ENCODE assay signal across 9 mouse cellular contexts in the genomic region with DNA sequence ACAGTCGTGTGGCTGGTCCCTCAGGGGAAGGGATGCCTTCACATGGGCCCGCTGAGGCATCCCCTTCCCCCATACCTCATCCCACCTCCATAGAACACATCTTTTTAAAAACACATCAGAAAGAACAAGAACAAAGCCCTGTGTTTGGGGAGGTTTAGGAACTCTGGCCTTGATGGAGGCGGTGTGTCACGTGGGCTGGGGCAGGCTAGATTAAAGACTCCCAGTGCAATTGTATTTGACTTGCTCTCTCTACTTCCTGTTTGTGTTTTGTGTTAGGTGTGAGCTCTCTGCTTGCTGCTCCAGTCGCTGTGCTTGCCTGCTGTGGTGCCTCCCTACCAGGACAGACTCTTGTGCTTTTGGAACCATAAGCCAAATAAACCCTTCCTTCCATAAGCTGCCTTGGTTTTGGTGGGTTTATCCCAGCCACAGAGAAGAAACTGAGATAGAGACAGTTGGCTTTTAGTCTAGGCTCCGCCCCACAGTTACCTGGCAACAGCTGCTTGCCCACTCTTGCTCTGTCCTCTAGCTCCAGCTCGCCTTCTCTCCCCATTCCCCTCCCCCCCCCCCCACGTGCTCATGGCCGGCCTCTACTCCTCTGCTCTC. TPM values are rescaled to one million over a fixed set of nuclear protein-coding genes. Genes with fewer than 3 reads are reported as not detected.
DNase-seq lines count a peak whose midpoint lies in the region; ATAC-seq lines count a peak whose summit lies in the region.
"Had no signal": no experiment of that assay in that cellular context is flagged by ENCODE, and none has a peak within 500 bp of the region (broad histone marks: within the 10 kb centered on the region; RNA-seq: fewer than 3 reads in every experiment).

No protein-coding gene starts in this region.

- peak overlapping the region; percentile 52; the same call in 1 of the 2 replicates for H3K9ac ChIP-seq in heart, embryonic 13.5 days
- no peak overlapping the region for H3K9ac ChIP-seq in hindbrain, embryonic 16.5 days (ENCODE audit: low read depth, low read length)

- no peaks in the 10 kb centered on the region for H3K9me3 ChIP-seq in heart, embryonic 13.5 days
- no peaks in the 10 kb centered on the region for H3K9me3 ChIP-seq in hindbrain, embryonic 16.5 days (ENCODE audit: control insufficient read depth, low read length)

- H3K4me1 ChIP-seq in heart, embryonic 13.5 days: peaks cover 31% of the 10 kb centered on the region
- peaks cover 15% of the 10 kb centered on the region for H3K4me1 ChIP-seq in hindbrain, embryonic 16.5 days (ENCODE audit: control insufficient read depth, insufficient read depth, low read depth, low read length)

- no peak for ATAC-seq in heart, embryonic 13.5 days (ENCODE audit: extremely low read depth, insufficient number of reproducible peaks, low FRiP score, low TSS enrichment)
- peak; percentile 35; the same call in 1 of the 2 replicates for ATAC-seq in hindbrain, embryonic 16.5 days

- DNase-seq in heart, adult 8-10 months (ENCODE audit: low spot score): no peak
- DNase-seq in T-cell, adult 2 months (ENCODE audit: low spot score): peak; percentile 39
- peak; percentile 54 for DNase-seq in naive thymus-derived CD4-positive, alpha-beta T cell, adult 2 months (ENCODE audit: low read depth)
- DNase-seq in urinary bladder, adult 18-20 months (ENCODE audit: low spot score in 2 of 2): no peak
- DNase-seq in ovary, postnatal 36 days (ENCODE audit: low spot score): no peak
- no peak for DNase-seq in cerebellum, postnatal 14 days
- DNase-seq: B cell, adult 2 months had no signal

- no peaks in the 10 kb centered on the region for H3K27me3 ChIP-seq in heart, embryonic 13.5 days (replicated peaks)
- no peaks in the 10 kb centered on the region for H3K27me3 ChIP-seq in hindbrain, embryonic 16.5 days (replicated peaks; ENCODE audit: control insufficient read depth, insufficient read depth, low read length)

- H3K4me2 ChIP-seq in heart, embryonic 13.5 days: peak overlapping the region; percentile 28
- H3K4me2 ChIP-seq in hindbrain, embryonic 16.5 days (ENCODE audit: low read length): 0 out of 2 replicates have a peak overlapping the region, but pooled peaks have one; percentile 5

- WGBS in heart, embryonic 13.5 days: 11% methylated on average over 9 of the region's 9 CpGs
- WGBS in hindbrain, embryonic 16.5 days: 8% methylated on average over 9 of the region's 9 CpGs

- no peak overlapping the region for H3K4me3 ChIP-seq in heart, embryonic 13.5 days
- H3K4me3 ChIP-seq in hindbrain, embryonic 16.5 days (ENCODE audit: low read length): no peak overlapping the region

- no peaks in the 10 kb centered on the region for H3K36me3 ChIP-seq in heart, embryonic 13.5 days
- H3K36me3 ChIP-seq in hindbrain, embryonic 16.5 days (ENCODE audit: control insufficient read depth, insufficient read depth, low read length): no peaks in the 10 kb centered on the region

- peak overlapping the region; percentile 36; the same call in 1 of the 2 replicates for H3K27ac ChIP-seq in heart, embryonic 13.5 days (replicated peaks)
- H3K27ac ChIP-seq in hindbrain, embryonic 16.5 days (ENCODE audit: low read depth, low read length): no peak overlapping the region

RNA-seq across cellular contexts. Expression of a gene that starts 12.7 kb away (rescaled TPM):
- polyA plus RNA-seq in heart, embryonic 13.5 days (2015; fragmentation: Nextera tagmentation; extraction: Ambion mirVana): 18.8 and 19.5 TPM in 2 replicates
- total RNA-seq in heart, adult 8-10 months (2022): 10 to 100 TPM; 23.9 to 28.4 (median 26.4) TPM
- polyA plus RNA-seq in hindbrain, embryonic 16.5 days (2015; fragmentation: Nextera tagmentation; extraction: Ambion mirVana): 6.7 and 6.9 TPM in 2 replicates

RNA-seq across cellular contexts. Expression of a gene that starts 14.2 kb away (rescaled TPM):
- 12.2 and 12.7 TPM in 2 replicates for polyA plus RNA-seq in heart, embryonic 13.5 days (2015; fragmentation: Nextera tagmentation; extraction: Ambion mirVana)
- total RNA-seq in heart, adult 8-10 months (2022): 10 to 100 TPM; 13.7 to 14.5 (median 14.1) TPM
- 44.5 and 55.2 TPM in 2 replicates for polyA plus RNA-seq in hindbrain, embryonic 16.5 days (2015; fragmentation: Nextera tagmentation; extraction: Ambion mirVana)

RNA-seq across cellular contexts. Expression of a gene that starts 32.0 kb away (rescaled TPM):
- 1.7 and 2.4 TPM in 2 replicates for polyA plus RNA-seq in heart, embryonic 13.5 days (2015; fragmentation: Nextera tagmentation; extraction: Ambion mirVana)
- 1 to 10 TPM in 3 of 4 experiments, under 1 TPM in 1; 0.44 to 2.5 (median 1.5) TPM for total RNA-seq in heart, adult 8-10 months (2022)
- 22.8 and 23.5 TPM in 2 replicates for polyA plus RNA-seq in hindbrain, embryonic 16.5 days (2015; fragmentation: Nextera tagmentation; extraction: Ambion mirVana)

Comparison
In these comparisons a context has a peak if more than half of its experiments do, and no peak if none do; other contexts are left out.
1. DNase-seq: peak in T-cell, adult 2 months (single experiment) and naive thymus-derived CD4-positive, alpha-beta T cell, adult 2 months (single experiment); none in heart, adult 8-10 months (single experiment), urinary bladder, adult 18-20 months (0 of 2), ovary, postnatal 36 days (single experiment) and cerebellum, postnatal 14 days (0 of 2).